Mouse (Mus musculus) layer of hippocampus, postnatal 25 days (tissue): ENCODE measurements around the gene Smurf2. TPM values are rescaled to one million over a fixed set of nuclear protein-coding genes. Genes with fewer than 3 reads are reported as not detected.
A peak's percentile ranks its signal among the peaks of the same experiment; 100 is the strongest.

Experiments used
- DNase-seq, 2 experiments: peaks; one replicate each; pipeline ENCODE4 v3.0.0; 2022; ENCODE audit warnings: mixed read lengths in 2 of 2, low spot score in 1 of 2; ENCODE audit errors: extremely low spot score in 1 of 2
- microRNA-seq, 2 experiments: library from miRNA; unstranded; fragments of <30 nt; microRNA quantifications; one replicate each; pipeline ENCODE4 v1.2.0; 2021
- total RNA-seq, 2 experiments: library from RNA; stranded (reverse); gene quantifications; 2 replicates each; pipeline ENCODE4 v1.2.3; 2021

Gene Smurf2
- total RNA-seq, 2 experiments from 2014 or later: 28.2 to 32.2 TPM

DNA sequence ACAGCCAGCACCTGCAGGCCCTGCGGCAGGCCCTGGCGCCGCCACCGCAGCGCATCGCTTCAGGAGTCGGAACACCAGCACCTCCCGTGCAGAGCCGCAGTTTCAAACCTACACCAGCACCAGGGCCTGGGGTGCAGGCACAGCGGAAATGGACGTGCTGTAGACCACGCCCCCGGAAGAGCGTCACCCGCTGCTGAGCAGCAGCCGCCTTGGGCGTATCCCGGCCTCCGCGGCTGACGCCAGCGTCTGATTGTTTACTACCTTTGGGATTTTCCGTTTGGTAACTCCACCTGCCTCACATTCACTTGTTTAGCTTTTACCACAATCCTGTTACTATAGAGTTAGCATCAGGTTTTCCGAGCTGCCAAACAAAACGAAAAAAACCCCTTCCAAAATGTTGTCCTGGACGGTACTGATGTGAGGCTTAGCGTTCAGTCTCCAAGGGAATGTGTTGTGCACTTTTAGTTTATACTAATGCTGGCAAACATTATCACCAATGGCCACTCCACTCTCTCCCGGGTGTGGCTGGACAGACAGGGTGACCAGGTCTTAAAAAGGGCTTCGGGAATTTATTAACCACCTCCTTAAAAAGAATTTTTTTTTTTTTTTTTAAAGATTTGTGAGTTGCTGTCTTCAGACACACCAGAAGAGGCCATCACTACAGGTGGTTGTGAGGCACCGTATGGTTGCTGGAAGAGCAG, 141.0 kb downstream of the Smurf2 start, which contains the start of gene Polg2:
Polg2 (minus strand) TSS at position 150 of the 701 bp plus-strand sequence.
- peak; percentile 83 to 89 for DNase-seq

DNA sequence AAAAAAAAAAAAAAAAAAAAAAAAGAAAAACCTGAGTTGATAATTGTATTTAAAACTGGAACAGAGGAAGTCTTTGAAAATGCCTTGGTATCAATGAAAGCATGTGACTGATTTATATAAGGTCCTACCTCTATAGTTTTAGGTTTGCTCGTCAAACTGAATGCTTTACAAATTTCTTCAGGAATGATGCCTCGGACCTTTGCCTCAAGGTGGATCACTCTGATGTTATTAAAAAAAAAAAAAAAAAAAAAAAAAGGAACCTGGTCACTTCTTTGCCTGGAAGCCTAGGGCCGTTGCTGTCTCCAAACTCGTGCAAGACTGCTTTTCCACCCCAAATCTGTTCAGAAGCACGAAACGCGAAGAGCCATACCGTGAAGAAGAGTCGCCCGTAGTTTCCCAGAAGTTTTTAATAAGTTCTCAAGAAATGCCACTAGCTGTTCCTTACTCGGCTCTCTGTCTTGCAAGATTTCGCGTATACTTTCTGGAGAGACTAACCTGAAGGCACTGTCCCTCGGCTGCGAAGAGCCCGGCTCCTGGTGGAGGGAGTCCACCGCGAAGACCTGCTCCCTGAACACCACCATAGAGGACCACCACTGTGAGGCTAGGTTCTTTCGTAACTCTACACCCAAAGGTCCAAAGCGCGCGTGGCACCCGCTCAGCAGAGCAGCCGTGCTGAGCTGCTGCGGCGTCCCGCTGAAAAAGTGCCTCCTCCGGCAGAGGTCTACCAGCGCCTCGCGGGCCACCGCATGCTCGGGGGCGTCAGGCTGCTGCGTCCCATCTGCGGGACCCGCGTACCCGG, 141.7 kb downstream of the Smurf2 start:
- no peak for DNase-seq

DNA sequence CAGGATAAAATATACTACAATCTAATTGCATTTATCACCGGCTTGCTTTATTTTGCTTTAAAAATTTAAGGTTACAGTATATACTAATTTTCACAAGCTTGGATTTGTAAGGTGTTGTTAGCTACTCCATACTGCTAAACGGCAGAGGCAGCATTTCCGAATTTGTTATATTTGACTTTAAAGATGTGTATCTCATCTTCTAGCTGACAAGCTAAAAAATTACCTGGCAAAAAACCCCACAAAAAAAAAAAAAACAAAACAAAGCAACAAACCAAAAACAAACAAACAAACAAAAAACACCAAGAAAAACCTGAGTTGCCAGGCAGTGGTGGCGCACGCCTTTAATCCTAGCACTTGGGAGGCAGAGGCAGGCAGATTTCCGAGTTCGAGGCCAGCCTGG, 142.4 kb downstream of the Smurf2 start:
- DNase-seq: no peak

DNA sequence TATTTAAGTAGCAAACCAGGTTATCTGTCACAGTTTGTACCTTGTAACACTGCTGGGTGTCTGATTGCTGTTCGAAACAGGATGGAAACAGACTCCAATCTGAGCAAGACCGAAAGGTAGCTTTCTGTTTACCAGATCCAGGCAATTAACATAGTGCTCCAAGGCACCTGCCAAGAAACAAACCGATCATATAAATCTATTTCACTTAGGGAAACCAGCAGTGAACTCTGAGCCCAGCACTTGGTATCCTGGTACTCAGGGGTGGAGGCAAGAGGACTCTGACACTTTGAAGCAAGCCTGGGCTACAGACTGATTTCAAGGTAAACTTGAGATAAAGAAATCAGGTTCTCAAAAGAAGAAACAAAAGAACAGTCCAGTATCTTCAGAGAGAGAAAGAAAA, 143.1 kb downstream of the Smurf2 start:
- no peak for DNase-seq

DNA sequence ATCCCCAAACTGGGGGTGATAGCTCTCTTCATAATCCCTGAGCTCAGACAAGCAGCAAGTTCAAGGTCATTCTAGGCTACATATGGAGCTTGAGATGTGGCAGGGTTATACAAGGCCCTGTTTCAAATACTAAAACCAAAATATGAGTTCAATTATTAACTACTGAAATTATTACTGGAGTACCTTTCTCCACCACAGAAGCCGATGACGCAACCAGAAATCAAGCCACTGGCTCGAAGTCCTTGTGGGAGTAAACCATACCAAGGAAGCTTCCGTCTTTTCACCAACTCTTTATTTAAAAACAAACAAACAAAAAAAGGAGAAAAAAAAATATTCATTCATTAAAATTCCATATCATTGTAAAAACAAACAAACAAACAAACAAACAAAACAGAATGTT, 143.6 kb downstream of the Smurf2 start:
- DNase-seq: no peak

DNA sequence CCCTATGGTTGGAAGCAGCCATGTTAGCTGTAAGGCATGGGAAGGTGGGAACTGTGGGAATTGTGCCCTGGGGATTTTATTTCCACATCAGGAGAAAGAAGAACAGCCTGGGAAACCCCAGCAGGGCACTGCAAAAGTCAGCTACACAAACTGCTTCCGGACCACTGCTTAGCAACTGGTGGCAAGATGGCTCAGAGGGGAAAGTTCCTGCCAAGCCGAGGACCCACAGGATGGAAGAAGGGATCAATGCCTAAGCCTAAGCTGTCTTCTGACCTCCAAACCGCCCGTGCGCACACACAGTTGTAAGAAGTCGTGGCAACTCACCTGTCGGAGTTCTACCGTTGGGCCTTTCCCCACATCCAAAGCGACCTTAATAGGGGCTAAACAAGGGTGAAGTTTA, 147.5 kb downstream of the Smurf2 start:
- DNase-seq: no peak

DNA sequence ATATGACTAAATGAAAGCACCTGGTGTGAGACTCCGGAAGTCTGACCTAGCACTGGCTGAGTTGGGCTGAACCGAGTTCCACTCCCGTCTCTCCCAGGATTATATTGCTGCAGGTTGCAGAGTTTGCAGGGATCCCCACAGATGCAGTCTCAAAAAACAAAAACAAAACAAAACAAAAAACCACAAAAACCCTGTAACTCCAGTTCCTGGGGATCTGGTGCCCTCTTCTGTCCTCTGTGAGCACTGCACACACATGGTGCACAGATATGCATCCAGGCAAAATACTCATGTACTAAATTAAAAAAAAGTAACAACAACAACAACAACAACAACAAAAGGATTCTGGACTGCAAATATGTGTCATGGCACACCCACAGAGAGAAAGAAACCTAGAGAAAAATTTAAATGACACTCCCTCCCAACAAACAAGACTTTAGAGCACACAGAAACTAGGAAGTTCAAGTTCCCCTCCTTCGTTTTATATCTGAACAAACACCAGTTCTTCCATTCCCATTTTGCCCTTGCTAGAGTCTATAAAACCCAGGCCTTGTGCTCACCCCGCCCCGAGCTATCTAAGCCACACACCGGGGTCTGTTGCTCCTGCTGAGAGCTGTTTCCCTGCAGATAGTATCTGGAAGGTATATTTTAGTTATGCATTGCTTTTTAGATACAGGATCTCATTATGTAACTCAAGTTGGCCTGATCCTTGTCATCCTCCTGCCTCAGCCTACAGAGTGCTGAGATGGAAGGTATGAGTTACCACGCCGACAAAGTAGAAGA, 150.1 kb downstream of the Smurf2 start:
- no peak for DNase-seq

Small RNAs within 50 kb of the gene (microRNA-seq; reads per million reads assigned to microRNA genes)
- gene Gm25994: 0 reads per million in 2 experiments
- gene Gm27322: 0.92 to 1.4 reads per million in 2 experiments
- gene Mir3064: 19.3 to 23.2 reads per million in 2 experiments

Other genes starting within 250 kb of the Smurf2 start
- gene Pecam1, start 170.1 kb downstream of the Smurf2 start, total RNA-seq: 10 to 100 TPM; 13.6 to 16.6 TPM
- not detected for gene Milr1, start 169.5 kb downstream of the Smurf2 start, total RNA-seq
- 1 to 10 TPM; 4.0 to 4.1 TPM for gene Polg2, start 141.2 kb downstream of the Smurf2 start, total RNA-seq
- 100 to 1,000 TPM; 711 to 757 TPM for gene Ddx5, start 131.5 kb downstream of the Smurf2 start, total RNA-seq
- 10 to 100 TPM; 11.3 to 15.8 TPM for gene Cep95, start 131.5 kb downstream of the Smurf2 start, total RNA-seq
- 10 to 100 TPM; 22.0 to 26.8 TPM for gene Kpna2, start 78.8 kb upstream of the Smurf2 start, total RNA-seq
- gene 1810010H24Rik, start 105.0 kb upstream of the Smurf2 start, total RNA-seq: 1 to 10 TPM; 3.1 to 3.6 TPM
- 10 to 100 TPM; 58.9 to 71.2 TPM for gene Bptf, start 211.4 kb upstream of the Smurf2 start, total RNA-seq